Mouse (Mus musculus) lung, embryonic 14.5 days (tissue): ENCODE measurements around the gene P2rx3. TPM values are rescaled to one million over a fixed set of nuclear protein-coding genes. Genes with fewer than 3 reads are reported as not detected.

Source experiments
- ATAC-seq: fragments of 200-750 bp; cut with Nextera tagmentation; 2 replicates; pipeline ENCODE4 v1.8.0; 2017; ENCODE audit warnings: mild to moderate bottlenecking, moderate TSS enrichment, moderate library complexity; ENCODE audit not compliant: insufficient read depth
- DNase-seq: peaks from one replicate; pipeline ENCODE4 v3.0.0-alpha.2; 2015
- H3K27ac ChIP-seq: fragments of 300-500 bp; sonication (generic); 2 replicates; pipeline ENCODE4 v1.5.1; 2014; ENCODE audit warnings: low read depth, mild to moderate bottlenecking, moderate library complexity
- H3K27me3 ChIP-seq: fragments of 300-500 bp; sonication (generic); 2 replicates; pipeline ENCODE4 v1.6.1; 2014; ENCODE audit warnings: low read length, control low read depth; ENCODE audit not compliant: insufficient read depth
- H3K36me3 ChIP-seq: fragments of 300-500 bp; sonication (generic); 2 replicates; pipeline ENCODE4 v1.6.1; 2014; ENCODE audit warnings: control low read depth; ENCODE audit not compliant: insufficient read depth
- H3K4me1 ChIP-seq: fragments of 300-500 bp; sonication (generic); 2 replicates; pipeline ENCODE4 v1.6.1; 2014; ENCODE audit warnings: antibody characterized with exemption, control low read depth; ENCODE audit not compliant: insufficient read depth
- H3K4me2 ChIP-seq: fragments of 300-500 bp; sonication (generic); 2 replicates; pipeline ENCODE4 v1.6.1; 2014; ENCODE audit warnings: mild to moderate bottlenecking
- H3K4me3 ChIP-seq: fragments of 300-500 bp; sonication (generic); 2 replicates; pipeline ENCODE4 v1.5.1; 2014; ENCODE audit warnings: low read depth, low read length
- H3K9ac ChIP-seq: fragments of 300-500 bp; sonication (generic); 2 replicates; pipeline ENCODE4 v1.6.1; 2014
- H3K9me3 ChIP-seq: fragments of 300-500 bp; sonication (generic); 2 replicates; pipeline ENCODE4 v1.6.1; 2016; ENCODE audit warnings: low read depth, low read length, control low read depth
- CTCF ChIP-seq: IDR thresholded peaks from 2 replicates; pipeline ENCODE4 v1.5.1; 2016; ENCODE audit warnings: antibody characterized with exemption, low read depth
- WGBS: fragments of 180-500 bp; shearing (Covaris S2); extraction: QIAGEN DNeasy Blood & Tissue Kit; methylation state at CpG from one replicate; pipeline ENCODE4 v1.1.7; 2014; 5-methylcytosine and 5-hydroxymethylcytosine counted together
- polyA plus RNA-seq: library from polyadenylated mRNA; unstranded; fragments of >200 nt; fragmentation: Nextera tagmentation; extraction: Ambion mirVana; gene quantifications from 2 replicates; pipeline ENCODE4 v1.2.1, GENCODE M21; 2014

P2rx3 gene
- polyA plus RNA-seq, 1 experiment from 2014 or later = 0.43 TPM

GRCm38 (mm10) chr2:84958588-84959264 is 78.5 kb downstream of the P2rx3 start:
- WGBS = 89% methylated on average over 11 of the region's 11 CpGs
- DNase-seq (no peak), ATAC-seq (no peak)

GRCm38 (mm10) chr2:84956274-84956673 is 81.0 kb downstream of the P2rx3 start:
- 55% methylated on average over 5 of the region's 5 CpGs for WGBS
- H3K36me3 ChIP-seq = peaks cover 71% of the 10 kb centered on the region
- TF ChIP-seq CTCF = peak; percentile 78
- no peaks in the 10 kb centered on the region for H3K27me3 ChIP-seq
- no peaks in the 10 kb centered on the region for H3K4me1 ChIP-seq
- H3K9ac ChIP-seq = no peak overlapping the region
- H3K9me3 ChIP-seq = no peaks in the 10 kb centered on the region
- ATAC-seq (peak; percentile 58), DNase-seq (peak; percentile 75)
- H3K4me2 ChIP-seq = no peak overlapping the region
- H3K27ac ChIP-seq = no peak overlapping the region
- no peak overlapping the region for H3K4me3 ChIP-seq

More at GRCm38 (mm10) chr2:84958588-84959264, 78.5 kb downstream of the P2rx3 start:
- H3K9ac ChIP-seq = no peak overlapping the region
- H3K36me3 ChIP-seq = peaks cover 49% of the 10 kb centered on the region
- H3K9me3 ChIP-seq = no peaks in the 10 kb centered on the region
- H3K4me1 ChIP-seq = no peaks in the 10 kb centered on the region
- no peaks in the 10 kb centered on the region for H3K27me3 ChIP-seq
- no peak overlapping the region for H3K4me3 ChIP-seq
- TF ChIP-seq CTCF = no peak
- H3K4me2 ChIP-seq = no peak overlapping the region
- no peak overlapping the region for H3K27ac ChIP-seq

GRCm38 (mm10) chr2:84955435-84955834 is 81.8 kb downstream of the P2rx3 start:
- ATAC-seq = no peak
- Histone ChIP-seq H3K36me3 (peaks cover 80% of the 10 kb centered on the region), H3K9ac (no peak overlapping the region), H3K4me1 (no peaks in the 10 kb centered on the region), H3K4me3 (no peak overlapping the region), H3K27ac (no peak overlapping the region), H3K9me3 (no peaks in the 10 kb centered on the region), H3K4me2 (no peak overlapping the region), H3K27me3 (no peaks in the 10 kb centered on the region)
- no peak for TF ChIP-seq CTCF
- 89% methylated on average over 9 of the region's 9 CpGs for WGBS
- DNase-seq = no peak

- peaks cover 95% of the 10 kb centered on the region for H3K36me3 ChIP-seq
- H3K27ac ChIP-seq = no peak overlapping the region
- H3K4me2 ChIP-seq = no peak overlapping the region
- no peak for DNase-seq
- H3K9ac ChIP-seq = no peak overlapping the region
- no peaks in the 10 kb centered on the region for H3K4me1 ChIP-seq
- no peaks in the 10 kb centered on the region for H3K27me3 ChIP-seq
- H3K9me3 ChIP-seq = no peaks in the 10 kb centered on the region
- no peak for TF ChIP-seq CTCF
- WGBS = 70% methylated on average over 4 of the region's 4 CpGs
- ATAC-seq = no peak
- H3K4me3 ChIP-seq = no peak overlapping the region
These were observed 84.6 kb downstream of the P2rx3 start for GRCm38 (mm10) chr2:84952693-84953092.

- no peak overlapping the region for H3K4me2 ChIP-seq
- H3K9ac ChIP-seq = no peak overlapping the region
- WGBS = 72% methylated on average over 1 of the region's 1 CpGs
- DNase-seq = no peak
- no peaks in the 10 kb centered on the region for H3K27me3 ChIP-seq
- no peaks in the 10 kb centered on the region for H3K4me1 ChIP-seq
- ATAC-seq = no peak
- H3K9me3 ChIP-seq = no peaks in the 10 kb centered on the region
- H3K27ac ChIP-seq = no peak overlapping the region
- peaks cover 95% of the 10 kb centered on the region for H3K36me3 ChIP-seq
- TF ChIP-seq CTCF = no peak
- no peak overlapping the region for H3K4me3 ChIP-seq
These were observed 85.0 kb downstream of the P2rx3 start for GRCm38 (mm10) chr2:84952251-84952650.

- Histone ChIP-seq H3K4me1 (no peaks in the 10 kb centered on the region), H3K27me3 (no peaks in the 10 kb centered on the region), H3K36me3 (peaks cover 95% of the 10 kb centered on the region), H3K9ac (no peak overlapping the region), H3K9me3 (no peaks in the 10 kb centered on the region), H3K4me3 (no peak overlapping the region), H3K27ac (no peak overlapping the region), H3K4me2 (no peak overlapping the region)
- 88% methylated on average over 8 of the region's 8 CpGs for WGBS
- ATAC-seq = no peak
- DNase-seq = no peak
- TF ChIP-seq CTCF = no peak
These were observed 86.2 kb downstream of the P2rx3 start for GRCm38 (mm10) chr2:84951027-84951426.

- Histone ChIP-seq H3K4me1 (no peaks in the 10 kb centered on the region), H3K9me3 (no peaks in the 10 kb centered on the region), H3K4me3 (no peak overlapping the region), H3K27ac (no peak overlapping the region), H3K9ac (no peak overlapping the region), H3K4me2 (no peak overlapping the region), H3K36me3 (peaks cover 93% of the 10 kb centered on the region), H3K27me3 (no peaks in the 10 kb centered on the region)
- no peak for ATAC-seq
- 83% methylated on average over 2 of the region's 2 CpGs for WGBS
- TF ChIP-seq CTCF = no peak
- DNase-seq = no peak
These were observed 88.5 kb downstream of the P2rx3 start for GRCm38 (mm10) chr2:84948721-84949120.

Other genes with a start within 250 kb of the P2rx3 start
- gene Ube2l6, start 238.6 kb downstream of the P2rx3 start, polyA plus RNA-seq = 39.1 and 40.0 TPM in 2 replicates
- 0.11 and 0.24 TPM in 2 replicates for gene Smtnl1, start 214.8 kb downstream of the P2rx3 start, polyA plus RNA-seq
- 55.4 and 58.7 TPM in 2 replicates for gene Timm10, start 210.5 kb downstream of the P2rx3 start, polyA plus RNA-seq
- gene Slc43a1, start 198.6 kb downstream of the P2rx3 start, polyA plus RNA-seq = 18.8 and 20.2 TPM in 2 replicates
- 1.1 and 1.2 TPM in 2 replicates for gene Rtn4rl2, start 150.8 kb downstream of the P2rx3 start, polyA plus RNA-seq
- 77.4 and 78.9 TPM in 2 replicates for gene Slc43a3, start 100.9 kb downstream of the P2rx3 start, polyA plus RNA-seq
- gene Prg2, start 57.0 kb downstream of the P2rx3 start, polyA plus RNA-seq = 0.23 TPM in 1 of 2 replicates, not detected in the other
- not detected in 2 replicates for gene Prg3, start 49.2 kb downstream of the P2rx3 start, polyA plus RNA-seq
- gene Ssrp1, start 228 bp downstream of the P2rx3 start, polyA plus RNA-seq = 346 and 352 TPM in 2 replicates
- gene Tnks1bp1, start 10.6 kb upstream of the P2rx3 start, polyA plus RNA-seq = 10.6 and 13.7 TPM in 2 replicates
- gene Aplnr, start 98.8 kb upstream of the P2rx3 start, polyA plus RNA-seq = 143 and 148 TPM in 2 replicates
- gene Lrrc55, start 159.7 kb upstream of the P2rx3 start, polyA plus RNA-seq = 0.09 and 0.33 TPM in 2 replicates